Mouse (Mus musculus): ENCODE data around the gene Cpeb1. TPM values are rescaled to one million over a fixed set of nuclear protein-coding genes. Genes with fewer than 3 reads are reported as not detected.

Gene Cpeb1
- total RNA-seq, 2 experiments from 2014 or later, result 36.1 to 37.0 TPM

GRCm38 (mm10) chr7:81337785-81338521, 117.3 kb downstream of the Cpeb1 start:
- intact Hi-C loops (cut with DNase I), result loop anchor here (2.0 kb wide), 1 partner anchor 175 kb away; no protein-coding TSS in a partner anchor
- DNase-seq (ENCODE audit: low spot score in 2 of 2), result no peak

GRCm38 (mm10) chr7:81336432-81336786, 118.9 kb downstream of the Cpeb1 start:
- intact Hi-C loops (cut with DNase I), result no loop called here

GRCm38 (mm10) chr7:81335705-81336431, 119.4 kb downstream of the Cpeb1 start:
- peak in 1 of 2 experiments; percentile 47 for DNase-seq (ENCODE audit: low spot score in 2 of 2)
- intact Hi-C loops (cut with DNase I), result no loop called here

More at GRCm38 (mm10) chr7:81336432-81336786, 118.9 kb downstream of the Cpeb1 start:
- DNase-seq (ENCODE audit: low spot score in 2 of 2), result peak in 1 of 2 experiments; percentile 48

GRCm38 (mm10) chr7:81331851-81332250, 123.4 kb downstream of the Cpeb1 start:
- intact Hi-C loops (cut with DNase I), result no loop called here
- DNase-seq (ENCODE audit: low spot score in 2 of 2), result no peak

- DNase-seq (ENCODE audit: low spot score in 2 of 2), result no peak
- intact Hi-C loops (cut with DNase I), result no loop called here
Measured at GRCm38 (mm10) chr7:81330767-81331166, 124.5 kb downstream of the Cpeb1 start.

GRCm38 (mm10) chr7:81327661-81328060, 127.6 kb downstream of the Cpeb1 start:
- intact Hi-C loops (cut with DNase I), result no loop called here
- DNase-seq (ENCODE audit: low spot score in 2 of 2), result no peak

GRCm38 (mm10) chr7:81326859-81327258, 128.4 kb downstream of the Cpeb1 start:
- no peak for DNase-seq (ENCODE audit: low spot score in 2 of 2)
- intact Hi-C loops (cut with DNase I), result no loop called here

GRCm38 (mm10) chr7:81326043-81326442, 129.2 kb downstream of the Cpeb1 start:
- intact Hi-C loops (cut with DNase I), result no loop called here
- no peak for DNase-seq (ENCODE audit: low spot score in 2 of 2)

GRCm38 (mm10) chr7:81321776-81322175, 133.5 kb downstream of the Cpeb1 start:
- no peak for DNase-seq (ENCODE audit: low spot score in 2 of 2)
- intact Hi-C loops (cut with DNase I), result loop anchor here (5.0 kb wide), 1 partner anchor 154 kb away; no protein-coding TSS in a partner anchor

GRCm38 (mm10) chr7:81319749-81320148, 135.5 kb downstream of the Cpeb1 start:
- DNase-seq (ENCODE audit: low spot score in 2 of 2), result no peak
- intact Hi-C loops (cut with DNase I), result loop anchor here (5.0 kb wide), 1 partner anchor 152 kb away; no protein-coding TSS in a partner anchor

GRCm38 (mm10) chr7:81315583-81315982, 139.7 kb downstream of the Cpeb1 start:
- intact Hi-C loops (cut with DNase I), result no loop called here

GRCm38 (mm10) chr7:81311581-81311980, 143.7 kb downstream of the Cpeb1 start:
- DNase-seq (ENCODE audit: low spot score in 2 of 2), result no peak
- intact Hi-C loops (cut with DNase I), result no loop called here

More at GRCm38 (mm10) chr7:81315583-81315982, 139.7 kb downstream of the Cpeb1 start:
- DNase-seq (ENCODE audit: low spot score in 2 of 2), result no peak

GRCm38 (mm10) chr7:81311130-81311529, 144.1 kb downstream of the Cpeb1 start:
- intact Hi-C loops (cut with DNase I), result no loop called here
- DNase-seq (ENCODE audit: low spot score in 2 of 2), result no peak

- DNase-seq (ENCODE audit: low spot score in 2 of 2), result no peak
- intact Hi-C loops (cut with DNase I), result no loop called here
Measured at GRCm38 (mm10) chr7:81309247-81309646, 146.0 kb downstream of the Cpeb1 start.

- intact Hi-C loops (cut with DNase I), result no loop called here
- no peak for DNase-seq (ENCODE audit: low spot score in 2 of 2)
Measured at GRCm38 (mm10) chr7:81307735-81308134, 147.5 kb downstream of the Cpeb1 start.

GRCm38 (mm10) chr7:81304675-81305074, 150.6 kb downstream of the Cpeb1 start:
- no peak for DNase-seq (ENCODE audit: low spot score in 2 of 2)
- intact Hi-C loops (cut with DNase I), result no loop called here

GRCm38 (mm10) chr7:81304100-81304499, 151.2 kb downstream of the Cpeb1 start:
- intact Hi-C loops (cut with DNase I), result no loop called here
- no peak for DNase-seq (ENCODE audit: low spot score in 2 of 2)

- intact Hi-C loops (cut with DNase I), result no loop called here
- no peak for DNase-seq (ENCODE audit: low spot score in 2 of 2)
Measured at GRCm38 (mm10) chr7:81303682-81304081, 151.6 kb downstream of the Cpeb1 start.

- peak; percentile 25 to 50 for DNase-seq (ENCODE audit: low spot score in 2 of 2)
- intact Hi-C loops (cut with DNase I), result no loop called here
Measured at GRCm38 (mm10) chr7:81301323-81301722, 153.9 kb downstream of the Cpeb1 start.

GRCm38 (mm10) chr7:81298206-81298605, 157.1 kb downstream of the Cpeb1 start:
- no peak for DNase-seq (ENCODE audit: low spot score in 2 of 2)
- intact Hi-C loops (cut with DNase I), result no loop called here
